ENCODE assay signal across 21 mouse cellular contexts in the genomic region with DNA sequence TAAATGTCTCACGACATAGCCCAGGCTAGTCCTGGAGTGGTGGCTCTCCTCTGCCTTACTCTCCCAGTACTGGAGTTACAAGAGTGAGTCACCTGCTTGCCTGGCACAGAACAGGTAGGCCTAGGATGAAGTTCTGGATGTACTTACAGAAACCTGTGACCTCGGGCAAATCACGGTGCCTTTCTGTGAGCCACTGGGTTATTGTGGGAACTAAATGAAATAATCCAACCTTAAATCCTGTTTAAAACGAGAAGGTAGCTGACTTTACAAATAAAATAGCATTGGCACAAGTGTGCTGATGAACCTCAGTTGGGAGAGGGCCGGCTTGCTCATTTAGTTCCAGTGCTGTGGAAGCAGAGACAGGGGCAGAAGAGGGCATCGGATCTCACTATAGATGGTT. TPM values are rescaled to one million over a fixed set of nuclear protein-coding genes. Genes with fewer than 3 reads are reported as not detected.
DNase-seq lines count a peak whose midpoint lies in the region; ATAC-seq and TF ChIP-seq lines count a peak whose summit lies in the region.
"Had no signal": no experiment of that assay in that cellular context is flagged by ENCODE, and none has a peak within 500 bp of the region (broad histone marks: within the 10 kb centered on the region; RNA-seq: fewer than 3 reads in every experiment).

No protein-coding gene starts in this region.

- TF ChIP-seq CTCF in heart, adult 2 months (IDR thresholded peaks at IDR 0.05) = no peak
- no peak for TF ChIP-seq CTCF in lung, postnatal 0 days (IDR thresholded peaks at IDR 0.05)

- ATAC-seq in kidney, embryonic 16.5 days (ENCODE audit: low FRiP score, low TSS enrichment) = no peak
- no peak for ATAC-seq in lung, postnatal 0 days
- no peak for ATAC-seq in stomach, embryonic 16.5 days (ENCODE audit: insufficient read depth, low FRiP score)
- ATAC-seq: hindbrain, embryonic 16.5 days had no signal

- H3K9ac ChIP-seq in heart, adult 2 months (ENCODE audit: low read depth, low read length) = no peak overlapping the region
- H3K9ac ChIP-seq in kidney, embryonic 16.5 days (replicated peaks; ENCODE audit: low read length) = no peak overlapping the region
- H3K9ac ChIP-seq in lung, postnatal 0 days (replicated peaks; ENCODE audit: low read depth) = no peak overlapping the region
- no peak overlapping the region for H3K9ac ChIP-seq in stomach, embryonic 16.5 days (ENCODE audit: low read length)
- H3K9ac ChIP-seq: embryonic facial prominence, embryonic 12.5 days had no signal

- H3K9me3 ChIP-seq in kidney, embryonic 16.5 days (ENCODE audit: low read length) = no peaks in the 10 kb centered on the region
- no peaks in the 10 kb centered on the region for H3K9me3 ChIP-seq in lung, postnatal 0 days (ENCODE audit: low read length)
- no peaks in the 10 kb centered on the region for H3K9me3 ChIP-seq in stomach, embryonic 16.5 days (replicated peaks; ENCODE audit: control insufficient read depth, low read length)
- H3K9me3 ChIP-seq: embryonic facial prominence, embryonic 12.5 days; forebrain, embryonic 12.5 days had no signal

- WGBS in heart, adult 2 months = 72% methylated on average over 6 of the region's 6 CpGs
- 82% methylated on average over 6 of the region's 6 CpGs for WGBS in kidney, embryonic 16.5 days
- 68% methylated on average over 6 of the region's 6 CpGs for whole genome bisulfite sequencing in lung, postnatal 0 days
- WGBS in stomach, embryonic 16.5 days = 84% methylated on average over 6 of the region's 6 CpGs

- DNase-seq in heart, adult 2 months = no peak
- no peak for DNase-seq in heart, postnatal 25 days (ENCODE audit: low spot score)
- peak; percentile 34 for DNase-seq in kidney, adult 11 months
- no peak for DNase-seq in lung, postnatal 0 days (ENCODE audit: low spot score)
- DNase-seq in lung, postnatal 4 days = no peak
- no peak for DNase-seq in cerebellum, postnatal 10 days
- DNase-seq: cerebellum, adult 11-12 months; gastrocnemius, postnatal 25 days; midbrain, embryonic 14.5 days; thymus, postnatal 14 days had no signal

- no peak overlapping the region for H3K4me3 ChIP-seq in heart, adult 2 months
- H3K4me3 ChIP-seq in kidney, embryonic 16.5 days (ENCODE audit: low read length) = no peak overlapping the region
- H3K4me3 ChIP-seq in lung, postnatal 0 days (ENCODE audit: low read depth, low read length) = no peak overlapping the region
- no peak overlapping the region for H3K4me3 ChIP-seq in stomach, embryonic 16.5 days (replicated peaks; ENCODE audit: low read length)
- H3K4me3 ChIP-seq: embryonic facial prominence, embryonic 12.5 days; forebrain, embryonic 12.5 days; myocyte had no signal

- H3K4me1 ChIP-seq in heart, adult 2 months (ENCODE audit: control insufficient read depth, insufficient read depth, low read length) = peaks cover 21% of the 10 kb centered on the region
- peaks cover 28% of the 10 kb centered on the region for H3K4me1 ChIP-seq in kidney, embryonic 16.5 days (ENCODE audit: insufficient read depth, low read length)
- peaks cover 24% of the 10 kb centered on the region; the same call in 1 of the 2 replicates for H3K4me1 ChIP-seq in lung, postnatal 0 days (ENCODE audit: insufficient read depth, low read depth, low read length)
- H3K4me1 ChIP-seq in stomach, embryonic 16.5 days (ENCODE audit: control insufficient read depth, insufficient read depth, low read length) = peaks cover 23% of the 10 kb centered on the region

- TF ChIP-seq EP300 in heart, adult 2 months (IDR thresholded peaks at IDR 0.05; ENCODE audit: insufficient read depth, low read depth, low read length) = no peak
- TF ChIP-seq EP300 in lung, postnatal 0 days (IDR thresholded peaks at IDR 0.05) = peak; percentile 13; the same call in 1 of the 2 replicates

- TF ChIP-seq POLR2A in heart, adult 2 months (IDR thresholded peaks at IDR 0.05; ENCODE audit: insufficient read depth, low read depth, low read length) = no peak

- H3K27me3 ChIP-seq in heart, adult 2 months (ENCODE audit: control insufficient read depth, insufficient read depth, low read length) = no peaks in the 10 kb centered on the region
- no peaks in the 10 kb centered on the region for H3K27me3 ChIP-seq in kidney, embryonic 16.5 days (ENCODE audit: insufficient read depth, low read length)
- H3K27me3 ChIP-seq in lung, postnatal 0 days (replicated peaks; ENCODE audit: insufficient read depth, low read length) = no peaks in the 10 kb centered on the region
- H3K27me3 ChIP-seq in stomach, embryonic 16.5 days (ENCODE audit: control insufficient read depth, insufficient read depth, low read length) = no peaks in the 10 kb centered on the region
- H3K27me3 ChIP-seq: embryonic facial prominence, embryonic 12.5 days; forebrain, embryonic 12.5 days had no signal

- intact Hi-C loops in heart, adult 2 months (cut with DNase I) = loop anchor here (10.0 kb wide), 1 partner anchor 559 kb away; a partner anchor contains a TSS
- intact Hi-C loops in heart, postnatal 25 days (cut with DNase I) = no loop called here

- no peak overlapping the region for H3K4me2 ChIP-seq in kidney, embryonic 16.5 days (replicated peaks; ENCODE audit: low read depth, low read length)
- H3K4me2 ChIP-seq in lung, postnatal 0 days (replicated peaks; ENCODE audit: low read depth, low read length) = no peak overlapping the region
- no peak overlapping the region for H3K4me2 ChIP-seq in stomach, embryonic 16.5 days (ENCODE audit: low read depth, low read length)
- H3K4me2 ChIP-seq: embryonic facial prominence, embryonic 12.5 days; forebrain, embryonic 12.5 days had no signal

- peak overlapping the region; percentile 99 for H3K27ac ChIP-seq in heart, adult 2 months
- H3K27ac ChIP-seq in kidney, embryonic 16.5 days (ENCODE audit: low read length) = no peak overlapping the region
- peak overlapping the region; percentile 99 for H3K27ac ChIP-seq in lung, postnatal 0 days (ENCODE audit: low read length)
- 0 out of 2 replicates have a peak overlapping the region, but pooled peaks have one; percentile 95 for H3K27ac ChIP-seq in stomach, embryonic 16.5 days (ENCODE audit: low read length)

- H3K79me2 ChIP-seq in heart, adult 2 months (replicated peaks; ENCODE audit: control insufficient read depth, insufficient read depth, low read length) = 0 out of 2 replicates have a peak, but pooled peaks cover 2% of the 10 kb centered on the region

- peaks cover 3% of the 10 kb centered on the region for H3K36me3 ChIP-seq in heart, adult 2 months (ENCODE audit: control insufficient read depth, insufficient read depth, low read length)
- H3K36me3 ChIP-seq in kidney, embryonic 16.5 days (ENCODE audit: insufficient read depth, low read length) = no peaks in the 10 kb centered on the region
- peaks cover 7% of the 10 kb centered on the region for H3K36me3 ChIP-seq in lung, postnatal 0 days (ENCODE audit: insufficient read depth, low read length)
- no peaks in the 10 kb centered on the region for H3K36me3 ChIP-seq in stomach, embryonic 16.5 days (ENCODE audit: control insufficient read depth, insufficient read depth, low read length)
- H3K36me3 ChIP-seq: embryonic facial prominence, embryonic 12.5 days; forebrain, embryonic 12.5 days had no signal

RNA-seq across cellular contexts. Expression of a gene that starts 3.5 kb away (rescaled TPM):
- 100 to 1,000 TPM; 276 to 338 TPM for total RNA-seq in heart, adult 2 months (2021)
- 515 and 744 TPM in 2 replicates for polyA plus RNA-seq in heart, adult 2 months (2012; rRNA removed)
- 100 to 1,000 TPM; 341 to 607 TPM for total RNA-seq in heart, postnatal 25 days (2021)
- 191 and 197 TPM in 2 replicates for polyA plus RNA-seq in kidney, embryonic 16.5 days (2015; fragmentation: Nextera tagmentation; extraction: Ambion mirVana)
- 468 and 502 TPM in 2 replicates for polyA plus RNA-seq in lung, postnatal 0 days (2015; fragmentation: Nextera tagmentation; extraction: Ambion mirVana)
- polyA plus RNA-seq in stomach, embryonic 16.5 days (2015; fragmentation: Nextera tagmentation; extraction: Ambion mirVana) = 164 and 179 TPM in 2 replicates

RNA-seq across cellular contexts. Expression of a gene that starts 22.5 kb away (rescaled TPM):
- total RNA-seq in heart, adult 2 months (2021) = 1 to 10 TPM; 1.8 to 2.8 TPM
- polyA plus RNA-seq in heart, adult 2 months (2012; rRNA removed) = not detected in 2 replicates
- total RNA-seq in heart, postnatal 25 days (2021) = 1 to 10 TPM; 1.1 to 2.1 TPM
- 1.3 TPM in 2 replicates for polyA plus RNA-seq in kidney, embryonic 16.5 days (2015; fragmentation: Nextera tagmentation; extraction: Ambion mirVana)
- 0.73 and 0.78 TPM in 2 replicates for polyA plus RNA-seq in lung, postnatal 0 days (2015; fragmentation: Nextera tagmentation; extraction: Ambion mirVana)
- polyA plus RNA-seq in stomach, embryonic 16.5 days (2015; fragmentation: Nextera tagmentation; extraction: Ambion mirVana) = 0.89 and 1.1 TPM in 2 replicates
- total RNA-seq: common myeloid progenitor, adult 5-6 weeks; layer of hippocampus, postnatal 14 days; left cerebral cortex, postnatal 14 days; megakaryocyte progenitor cell, adult 5-6 weeks had no signal
- polyA plus RNA-seq: brain, embryonic 14.5 days had no signal

RNA-seq across cellular contexts. Expression of a gene that starts 29.3 kb away (rescaled TPM):
- 100 to 1,000 TPM; 289 to 295 TPM for total RNA-seq in heart, adult 2 months (2021)
- 199 and 261 TPM in 2 replicates for polyA plus RNA-seq in heart, adult 2 months (2012; rRNA removed)
- 100 to 1,000 TPM; 266 to 290 TPM for total RNA-seq in heart, postnatal 25 days (2021)
- 0.37 and 0.69 TPM in 2 replicates for polyA plus RNA-seq in kidney, embryonic 16.5 days (2015; fragmentation: Nextera tagmentation; extraction: Ambion mirVana)
- 0.27 and 0.35 TPM in 2 replicates for polyA plus RNA-seq in lung, postnatal 0 days (2015; fragmentation: Nextera tagmentation; extraction: Ambion mirVana)
- polyA plus RNA-seq in stomach, embryonic 16.5 days (2015; fragmentation: Nextera tagmentation; extraction: Ambion mirVana) = 0.50 and 3.8 TPM in 2 replicates
- total RNA-seq: common myeloid progenitor, adult 5-6 weeks; megakaryocyte progenitor cell, adult 5-6 weeks had no signal

RNA-seq across cellular contexts. Expression of a gene that starts 39.7 kb away (rescaled TPM):
- total RNA-seq in heart, adult 2 months (2021) = 10 to 100 TPM; 24.3 to 35.0 TPM
- polyA plus RNA-seq in heart, adult 2 months (2012; rRNA removed) = 20.1 and 21.9 TPM in 2 replicates
- total RNA-seq in heart, postnatal 25 days (2021) = 10 to 100 TPM; 25.2 to 25.9 TPM
- 32.1 and 35.8 TPM in 2 replicates for polyA plus RNA-seq in kidney, embryonic 16.5 days (2015; fragmentation: Nextera tagmentation; extraction: Ambion mirVana)
- 36.7 and 43.2 TPM in 2 replicates for polyA plus RNA-seq in lung, postnatal 0 days (2015; fragmentation: Nextera tagmentation; extraction: Ambion mirVana)
- polyA plus RNA-seq in stomach, embryonic 16.5 days (2015; fragmentation: Nextera tagmentation; extraction: Ambion mirVana) = 26.4 and 29.8 TPM in 2 replicates

RNA-seq across cellular contexts. Expression of a gene that starts 42.2 kb away (rescaled TPM):
- 1 to 10 TPM; 1.3 to 2.4 TPM for total RNA-seq in heart, adult 2 months (2021)
- polyA plus RNA-seq in heart, adult 2 months (2012; rRNA removed) = 2.1 and 3.1 TPM in 2 replicates
- total RNA-seq in heart, postnatal 25 days (2021) = 1 to 10 TPM; 1.9 to 2.4 TPM
- polyA plus RNA-seq in kidney, embryonic 16.5 days (2015; fragmentation: Nextera tagmentation; extraction: Ambion mirVana) = 2.2 and 2.3 TPM in 2 replicates
- polyA plus RNA-seq in lung, postnatal 0 days (2015; fragmentation: Nextera tagmentation; extraction: Ambion mirVana) = 0.18 and 0.37 TPM in 2 replicates
- 2.2 and 2.7 TPM in 2 replicates for polyA plus RNA-seq in stomach, embryonic 16.5 days (2015; fragmentation: Nextera tagmentation; extraction: Ambion mirVana)
- total RNA-seq: common myeloid progenitor, adult 5-6 weeks; megakaryocyte progenitor cell, adult 5-6 weeks had no signal

Comparison
In these comparisons a context has a peak if more than half of its experiments do, and no peak if none do; other contexts are left out.
1. RNA of a gene that starts 29.3 kb away (polyA plus RNA-seq): 199 to 261 TPM in heart, adult 2 months; 0.50 to 3.8 TPM in stomach, embryonic 16.5 days, 0.37 to 0.69 TPM in kidney, embryonic 16.5 days and 0.27 to 0.35 TPM in lung, postnatal 0 days; every median in the first group is over 10 times any median in the second.